Mouse (Mus musculus): ENCODE measurements around the gene Pfdn4.

DNA sequence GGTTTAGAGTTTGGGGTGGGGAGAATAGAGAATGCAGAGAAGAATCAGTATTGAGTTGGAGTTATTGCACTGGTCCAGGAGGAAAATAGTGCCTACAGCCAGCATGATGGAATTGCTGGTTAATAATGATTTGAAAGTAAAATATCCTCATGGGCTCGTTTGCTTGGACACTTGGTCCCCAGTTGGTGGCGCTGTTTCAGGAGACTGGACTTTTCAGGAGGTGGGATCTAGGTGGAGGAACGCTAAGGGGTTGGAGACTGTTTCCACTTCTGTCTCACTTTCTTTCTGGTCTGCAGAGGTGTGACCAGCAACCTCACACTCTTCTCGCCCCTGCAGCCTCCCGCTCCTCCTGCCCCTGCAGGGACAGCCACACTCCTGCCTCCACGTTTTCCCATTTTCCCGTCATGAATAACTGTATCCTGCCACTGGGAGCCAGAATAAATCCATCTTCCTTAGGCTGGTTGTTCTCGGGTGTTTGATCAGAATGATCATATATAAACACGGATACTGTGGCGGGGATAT lies 14.1 kb upstream of the Pfdn4 start:
- no peak for TF ChIP-seq CTCF (IDR thresholded peaks at IDR 0.05 in 2 of 3, conservative IDR thresholded peaks at IDR 0.05 in 1 of 3; ENCODE audit: control insufficient read depth in 1 of 3, insufficient read depth in 1 of 3, low read depth in 2 of 3, low read length in 3 of 3, poor library complexity in 1 of 3, severe bottlenecking in 1 of 3)
- no peak for TF ChIP-seq GATA1 (IDR thresholded peaks at IDR 0.05; ENCODE audit: low read depth, low read length)
- TF ChIP-seq POLR2A (IDR thresholded peaks at IDR 0.05; ENCODE audit: control insufficient read depth in 1 of 2, insufficient read depth in 1 of 2, low read depth in 1 of 2, low read length in 2 of 2, poor library complexity in 1 of 2): no peak
- no peak for TF ChIP-seq ZKSCAN1 (IDR thresholded peaks at IDR 0.05; ENCODE audit: low read depth, low read length)
- TF ChIP-seq ETS1 (IDR thresholded peaks at IDR 0.05; ENCODE audit: low read depth, low read length): no peak

Measured in MEL (cell line).